Mouse (Mus musculus) MEL (cell line): ENCODE data around the gene Olfr221. TPM values are rescaled to one million over a fixed set of nuclear protein-coding genes. Genes with fewer than 3 reads are reported as not detected.

Source experiments
- DNase-seq: peaks from one replicate; pipeline ENCODE4 v3.0.0; 2011; ENCODE audit warnings: low read depth, low spot score
- H3K27ac ChIP-seq: 2 replicates; pipeline ENCODE4 v1.5.1; 2012; ENCODE audit warnings: low read depth, mild to moderate bottlenecking, control low read depth, low read length, moderate library complexity; ENCODE audit not compliant: control insufficient read depth
- H3K27me3 ChIP-seq, 2 experiments: fragments of 150-350 bp in 1 of 2; sonication (generic) in 1 of 2; 2 replicates each; pipeline ENCODE4 v1.6.1; 2012; ENCODE audit warnings: low read length in 2 of 2, mild to moderate bottlenecking in 2 of 2, improper control_type of control experiment in 1 of 2, moderate library complexity in 1 of 2; ENCODE audit not compliant: insufficient read depth in 2 of 2, control insufficient read depth in 1 of 2
- H3K36me3 ChIP-seq, 2 experiments: 2 replicates each; pipeline ENCODE4 v1.6.1; 2012 to 2014; ENCODE audit warnings: low read length in 2 of 2, improper control_type of control experiment in 1 of 2, inconsistent platforms in 1 of 2, mild to moderate bottlenecking in 1 of 2; ENCODE audit not compliant: insufficient read depth in 2 of 2, control insufficient read depth in 1 of 2
- H3K4me1 ChIP-seq, 2 experiments: fragments of 150-350 bp in 1 of 2; sonication (generic) in 1 of 2; 2 replicates each; pipeline ENCODE4 v1.6.1; 2012; ENCODE audit warnings: low read length in 2 of 2, improper control_type of control experiment in 1 of 2, mild to moderate bottlenecking in 1 of 2; ENCODE audit not compliant: insufficient read depth in 2 of 2, control insufficient read depth in 1 of 2
- H3K4me3 ChIP-seq, 2 experiments: fragments of 150-350 bp in 1 of 2; sonication (generic) in 1 of 2; 2 replicates each; pipeline ENCODE4 v1.5.1; 2012; ENCODE audit warnings: low read depth in 2 of 2, low read length in 2 of 2, mild to moderate bottlenecking in 2 of 2, moderate library complexity in 2 of 2, control low read depth in 1 of 2, improper control_type of control experiment in 1 of 2; ENCODE audit not compliant: control insufficient read depth in 1 of 2, insufficient read depth in 1 of 2
- H3K79me2 ChIP-seq: 2 replicates; pipeline ENCODE4 v1.6.1; 2012; ENCODE audit warnings: mild to moderate bottlenecking, low read length, moderate library complexity; ENCODE audit not compliant: control insufficient read depth, poor library complexity, insufficient read depth
- H3K9ac ChIP-seq: 2 replicates; pipeline ENCODE4 v1.6.1; 2012; ENCODE audit warnings: low read depth, mild to moderate bottlenecking, control low read depth, low read length, moderate library complexity; ENCODE audit not compliant: control insufficient read depth, poor library complexity, severe bottlenecking
- H3K9me3 ChIP-seq: fragments of 150-350 bp; sonication (generic); replicated peaks from 2 replicates; pipeline ENCODE4 v1.6.1; 2012; ENCODE audit warnings: mild to moderate bottlenecking, low read length, improper control_type of control experiment, moderate library complexity; ENCODE audit not compliant: insufficient read depth
- CHD1 ChIP-seq: IDR thresholded peaks from 2 replicates; pipeline ENCODE4 v1.6.1; 2012; ENCODE audit warnings: low read depth, mild to moderate bottlenecking, inconsistent platforms, low read length, improper control_type of control experiment
- CHD2 ChIP-seq: IDR thresholded peaks from 2 replicates; pipeline ENCODE4 v1.6.1; 2011; ENCODE audit warnings: low read length, improper control_type of control experiment
- CTCF ChIP-seq, 3 experiments: IDR thresholded peaks in 2 of 3; conservative IDR thresholded peaks in 1 of 3; 2 replicates each; pipeline ENCODE4 v1.5.1; 2011 to 2012; ENCODE audit warnings: low read length in 3 of 3, low read depth in 2 of 3, mild to moderate bottlenecking in 2 of 3, improper control_type of control experiment in 1 of 3, inconsistent platforms in 1 of 3, mixed read lengths in 1 of 3, moderate library complexity in 1 of 3; ENCODE audit not compliant: control insufficient read depth in 1 of 3, insufficient read depth in 1 of 3, poor library complexity in 1 of 3, severe bottlenecking in 1 of 3
- E2F4 ChIP-seq: IDR thresholded peaks from 2 replicates; pipeline ENCODE4 v1.6.1; 2011; ENCODE audit warnings: low read depth, low read length, improper control_type of control experiment, borderline replicate concordance
- ELF1 ChIP-seq: IDR thresholded peaks from 2 replicates; pipeline ENCODE4 v1.6.1; 2014; ENCODE audit warnings: low read depth, mild to moderate bottlenecking, inconsistent platforms, low read length, improper control_type of control experiment, moderate library complexity
- GABPA ChIP-seq: IDR thresholded peaks from 2 replicates; pipeline ENCODE4 v1.6.1; 2012; ENCODE audit warnings: low read depth, mild to moderate bottlenecking, inconsistent platforms, low read length, improper control_type of control experiment, moderate library complexity
- GATA1 ChIP-seq: IDR thresholded peaks from 2 replicates; pipeline ENCODE4 v1.6.1; 2011; ENCODE audit warnings: low read depth, low read length, improper control_type of control experiment
- HCFC1 ChIP-seq: IDR thresholded peaks from 2 replicates; pipeline ENCODE4 v1.6.1; 2012; ENCODE audit warnings: low read depth, mild to moderate bottlenecking, inconsistent platforms, low read length, improper control_type of control experiment, moderate library complexity
- JUND ChIP-seq: IDR thresholded peaks from 2 replicates; pipeline ENCODE4 v1.6.1; 2011; ENCODE audit warnings: low read depth, mild to moderate bottlenecking, improper control_type of control experiment, low read length
- MAFK ChIP-seq: IDR thresholded peaks from 2 replicates; pipeline ENCODE4 v1.6.1; 2011; ENCODE audit warnings: low read depth, mild to moderate bottlenecking, low read length, improper control_type of control experiment, borderline replicate concordance
- MEF2A ChIP-seq: IDR thresholded peaks from 2 replicates; pipeline ENCODE4 v1.6.1; 2014; ENCODE audit warnings: low read depth, mild to moderate bottlenecking, inconsistent platforms, low read length, improper control_type of control experiment; ENCODE audit not compliant: poor library complexity, insufficient replicate concordance, severe bottlenecking; ENCODE audit errors: extremely low read depth
- MXI1 ChIP-seq: IDR thresholded peaks from 2 replicates; pipeline ENCODE4 v1.6.1; 2011; ENCODE audit warnings: mild to moderate bottlenecking, low read depth, low read length, improper control_type of control experiment
- MYB ChIP-seq: IDR thresholded peaks from 2 replicates; pipeline ENCODE4 v1.6.1; 2011; ENCODE audit warnings: mild to moderate bottlenecking, low read depth, low read length, improper control_type of control experiment
- NRF1 ChIP-seq: IDR thresholded peaks from 2 replicates; pipeline ENCODE4 v1.6.1; 2014; ENCODE audit warnings: low read depth, mild to moderate bottlenecking, inconsistent platforms, low read length, improper control_type of control experiment, moderate library complexity; ENCODE audit not compliant: poor library complexity, insufficient read depth, severe bottlenecking
- SIN3A ChIP-seq: IDR thresholded peaks from 2 replicates; pipeline ENCODE4 v1.6.1; 2012; ENCODE audit warnings: low read length, improper control_type of control experiment, inconsistent platforms
- SMC3 ChIP-seq: IDR thresholded peaks from 2 replicates; pipeline ENCODE4 v1.6.1; 2011; ENCODE audit warnings: low read depth, low read length, improper control_type of control experiment
- TAL1 ChIP-seq: IDR thresholded peaks from 2 replicates; pipeline ENCODE4 v1.6.1; 2012; ENCODE audit warnings: mild to moderate bottlenecking, inconsistent platforms, low read length, moderate library complexity, mixed read lengths
- TBP ChIP-seq: IDR thresholded peaks from 2 replicates; pipeline ENCODE4 v1.8.0; 2011; ENCODE audit warnings: low read depth, low read length, improper control_type of control experiment
- TCF12 ChIP-seq: IDR thresholded peaks from 2 replicates; pipeline ENCODE4 v1.6.1; 2014; ENCODE audit warnings: low read depth, mild to moderate bottlenecking, inconsistent platforms, low read length, improper control_type of control experiment, moderate library complexity
- USF1 ChIP-seq: IDR thresholded peaks from 2 replicates; pipeline ENCODE4 v1.6.1; 2014; ENCODE audit warnings: low read depth, mild to moderate bottlenecking, inconsistent platforms, low read length, improper control_type of control experiment, moderate library complexity
- USF2 ChIP-seq, 2 experiments: IDR thresholded peaks; 2 replicates each; pipeline ENCODE4 v1.6.1; 2011 to 2012; ENCODE audit warnings: improper control_type of control experiment in 2 of 2, low read length in 2 of 2, borderline replicate concordance in 1 of 2, inconsistent platforms in 1 of 2, low read depth in 1 of 2, mild to moderate bottlenecking in 1 of 2; ENCODE audit not compliant: insufficient read depth in 1 of 2
- polyA plus RNA-seq, 2 experiments: library from polyadenylated mRNA; stranded (reverse) in 1 of 2; unstranded in 1 of 2; fragments of >175 nt in 1 of 2; fragments of >200 nt in 1 of 2; gene quantifications; 2 replicates each; pipeline versions ENCODE4 v1.2.1 to v1.2.4; 2012; ENCODE audit warnings: low replicate concordance in 2 of 2, low read depth in 1 of 2; ENCODE audit not compliant: insufficient read length in 2 of 2, insufficient read depth in 1 of 2, missing spikeins in 1 of 2
- total RNA-seq: library from RNA; depleted of rRNA; stranded (reverse); fragments of 300-350 nt; gene quantifications from 2 replicates; pipeline ENCODE4 v1.2.3, GENCODE M21; 2012

The Olfr221 gene
- total and polyA plus RNA-seq, 3 experiments = not detected

DNA sequence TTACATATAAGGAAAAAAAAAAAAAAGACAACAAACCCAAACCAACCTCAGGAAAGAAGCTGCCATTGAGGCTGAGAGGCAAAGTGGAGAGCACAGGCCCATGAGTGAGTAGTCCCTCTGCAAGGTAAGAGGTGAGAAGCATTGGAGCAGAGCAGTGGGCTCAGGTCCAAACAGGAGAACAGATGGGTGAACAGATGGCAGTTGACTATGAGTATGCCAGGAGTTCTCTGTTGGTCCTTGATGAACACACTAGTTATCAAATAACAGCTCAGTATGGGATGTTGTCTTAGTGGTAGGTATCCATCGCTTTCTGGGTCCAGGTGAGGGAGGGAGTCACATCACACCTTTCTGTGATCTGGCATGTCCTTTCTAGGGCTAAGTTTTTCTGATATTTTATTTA lies 18.5 kb upstream of the Olfr221 start:
- H3K9ac ChIP-seq = no peak overlapping the region
- H3K36me3 ChIP-seq = no peaks in the 10 kb centered on the region
- DNase-seq = no peak
- H3K27me3 ChIP-seq = no peaks in the 10 kb centered on the region
- no peak overlapping the region for H3K27ac ChIP-seq
- no peaks in the 10 kb centered on the region for H3K9me3 ChIP-seq
- H3K79me2 ChIP-seq = no peaks in the 10 kb centered on the region
- TF ChIP-seq ELF1 = no peak
- no peak for TF ChIP-seq TAL1
- no peak for TF ChIP-seq MEF2A
- no peak for TF ChIP-seq JUND
- TF ChIP-seq CHD2 = no peak
- no peak for TF ChIP-seq SIN3A
- no peak for TF ChIP-seq SMC3
- no peak for TF ChIP-seq USF2 (IDR thresholded peaks at IDR 0.05; ENCODE audit: borderline replicate concordance in 1 of 2, insufficient read depth in 1 of 2, low read depth in 1 of 2, low read length in 2 of 2)
- no peak for TF ChIP-seq TBP
- no peak for TF ChIP-seq CTCF (IDR thresholded peaks at IDR 0.05 in 2 of 3, conservative IDR thresholded peaks at IDR 0.05 in 1 of 3; ENCODE audit: control insufficient read depth in 1 of 3, insufficient read depth in 1 of 3, low read depth in 2 of 3, low read length in 3 of 3, poor library complexity in 1 of 3, severe bottlenecking in 1 of 3)
- no peak for TF ChIP-seq MYB
- TF ChIP-seq TCF12 = no peak
- TF ChIP-seq E2F4 = no peak
- no peak for TF ChIP-seq MXI1
- no peak for TF ChIP-seq NRF1
- TF ChIP-seq HCFC1 = no peak
- TF ChIP-seq CHD1 = no peak
- no peak for TF ChIP-seq MAFK
- no peak for TF ChIP-seq GATA1
- no peak for TF ChIP-seq GABPA
- H3K4me3 ChIP-seq = no peak overlapping the region
- H3K4me1 ChIP-seq = no peaks in the 10 kb centered on the region

DNA sequence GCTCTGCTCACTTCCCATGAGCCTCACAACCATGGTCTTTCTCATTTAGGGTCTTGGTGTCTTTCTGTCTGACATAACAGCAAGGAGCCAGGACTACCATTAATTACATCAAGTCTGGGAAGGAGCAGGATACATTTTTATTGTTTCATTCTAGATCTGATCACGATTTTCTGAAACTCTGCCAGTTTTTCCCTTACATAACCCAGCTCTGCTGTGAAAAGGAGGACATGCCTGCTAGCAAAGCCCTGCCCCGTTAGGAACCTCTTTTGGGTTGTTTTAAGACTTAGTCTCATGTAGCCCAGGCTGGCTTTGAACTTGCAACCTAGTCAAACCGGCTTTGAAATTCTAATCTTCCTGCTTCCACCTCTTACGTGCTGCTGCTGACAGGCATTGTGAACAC lies 17.7 kb upstream of the Olfr221 start:
- Histone ChIP-seq H3K9ac (no peak overlapping the region), H3K9me3 (no peaks in the 10 kb centered on the region), H3K27me3 (no peaks in the 10 kb centered on the region), H3K27ac (no peak overlapping the region), H3K4me3 (no peak overlapping the region), H3K79me2 (no peaks in the 10 kb centered on the region)
- DNase-seq = no peak
- TF ChIP-seq USF1 = no peak
- no peak for TF ChIP-seq USF2 (IDR thresholded peaks at IDR 0.05; ENCODE audit: borderline replicate concordance in 1 of 2, insufficient read depth in 1 of 2, low read depth in 1 of 2, low read length in 2 of 2)
- TF ChIP-seq, all 39 proteins: peak for 0
- Histone ChIP-seq H3K36me3 (no peaks in the 10 kb centered on the region), H3K4me1 (no peaks in the 10 kb centered on the region)
